ENCODE assay signal across 15 mouse cellular contexts in genomic region chr14:14612245-14612644, GRCm38 (mm10).
"Had no signal": no experiment of that assay in that cellular context is flagged by ENCODE, and none has a peak within 500 bp of the region (broad histone marks: within the 10 kb centered on the region; RNA-seq: fewer than 3 reads in every experiment).

No protein-coding gene starts in this region.

- H3K4me2 ChIP-seq: liver, embryonic 11.5 days; liver, embryonic 15.5 days; neural tube, embryonic 12.5 days; stomach, embryonic 15.5 days had no signal

- DNase-seq: lung, adult 2 months; lung, postnatal 36 days; midbrain, embryonic 14.5 days; retina, postnatal 1 day; right cerebral cortex, postnatal 4 days; thymus, adult 2 months; thymus, postnatal 36 days had no signal

- H3K9me3 ChIP-seq: limb, embryonic 10.5 days; liver, embryonic 15.5 days; midbrain, embryonic 10.5 days; neural tube, embryonic 12.5 days; stomach, embryonic 15.5 days had no signal

- H3K36me3 ChIP-seq: limb, embryonic 10.5 days; liver, embryonic 15.5 days; midbrain, embryonic 10.5 days; neural tube, embryonic 12.5 days; stomach, embryonic 15.5 days had no signal

- H3K27me3 ChIP-seq: liver, embryonic 15.5 days; neural tube, embryonic 12.5 days; stomach, embryonic 15.5 days had no signal

- H3K9ac ChIP-seq: liver, embryonic 15.5 days; neural tube, embryonic 12.5 days; stomach, embryonic 15.5 days had no signal

- H3K4me1 ChIP-seq: liver, embryonic 15.5 days; midbrain, embryonic 10.5 days; neural tube, embryonic 12.5 days; stomach, embryonic 15.5 days had no signal

- H3K4me3 ChIP-seq: limb, embryonic 10.5 days; liver, embryonic 15.5 days; midbrain, embryonic 10.5 days; neural tube, embryonic 12.5 days; stomach, embryonic 15.5 days had no signal

- H3K27ac ChIP-seq: limb, embryonic 10.5 days; liver, embryonic 15.5 days; midbrain, embryonic 10.5 days; neural tube, embryonic 12.5 days; stomach, embryonic 15.5 days had no signal

- ATAC-seq: inflammation-experienced regulatory T-cells, adult 6 months; lung, postnatal 0 days had no signal
